Mouse (Mus musculus) R1 (cell line): ENCODE results near the gene Esrrb.

Experiments
- DNase-seq: peaks from one replicate; pipeline ENCODE4 v3.0.0-alpha.2; 2018; ENCODE audit warnings: low read depth, low spot score

Esrrb gene

DNA sequence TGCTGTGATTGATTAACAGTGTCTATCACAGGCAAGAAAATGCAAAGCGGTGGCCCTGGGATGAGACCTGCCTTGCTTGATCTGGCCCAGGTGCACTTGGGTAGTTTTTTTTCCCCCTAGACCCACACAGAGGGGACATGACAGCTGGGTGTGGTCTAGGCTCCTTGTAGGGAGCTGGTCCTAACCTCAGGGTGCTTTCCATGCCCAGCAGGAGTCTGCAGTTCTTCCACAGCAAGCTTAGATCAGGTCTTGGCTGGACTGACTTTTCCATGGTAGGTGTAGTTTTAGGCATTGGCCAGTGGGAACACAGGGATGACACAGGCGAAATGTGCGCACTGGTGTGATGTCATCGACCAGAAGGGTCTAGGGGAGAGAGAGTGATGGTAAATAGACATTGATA, 136.2 kb downstream of the Esrrb start:
- peak; percentile 75 for DNase-seq

DNA sequence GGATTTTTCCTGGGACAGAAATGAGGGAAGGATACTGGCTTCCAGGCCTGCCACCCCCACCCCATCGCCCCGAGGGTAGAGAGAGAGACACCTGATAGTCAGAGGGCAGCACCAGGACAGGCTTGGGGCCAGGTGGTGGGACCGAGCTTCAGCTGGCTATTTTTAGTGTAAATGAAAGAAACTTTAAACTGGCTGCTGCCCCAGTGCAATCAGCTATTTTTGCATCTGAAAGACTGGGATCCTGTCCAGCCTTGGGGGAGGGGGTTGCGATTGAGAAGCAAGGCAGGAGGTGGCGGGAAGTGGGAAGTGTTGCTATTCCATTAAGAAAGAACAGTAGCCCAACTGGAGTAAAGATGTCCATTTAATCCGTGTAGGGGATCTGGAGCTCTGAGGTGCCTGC, 137.8 kb downstream of the Esrrb start:
- peak; percentile 98 for DNase-seq

DNA sequence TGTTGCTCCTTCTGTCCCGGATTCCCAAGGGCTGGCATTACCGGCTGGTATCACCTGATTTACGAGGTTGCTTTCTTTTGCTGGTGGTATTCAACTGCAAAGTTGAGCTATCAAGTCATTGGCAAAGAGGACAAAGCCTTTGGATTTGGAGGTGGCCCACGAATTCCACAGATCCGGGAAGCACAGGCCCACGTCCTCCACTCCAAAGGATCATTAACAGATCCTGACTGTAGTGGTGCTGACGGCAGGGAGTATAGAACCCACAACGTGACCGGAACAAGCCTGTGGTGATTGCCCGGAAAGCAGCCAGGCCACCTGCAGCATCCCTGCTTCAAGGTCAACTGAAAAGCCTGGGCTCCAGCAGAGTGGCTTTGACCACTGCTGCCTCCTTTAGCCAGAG, 140.8 kb downstream of the Esrrb start:
- DNase-seq, result peak; percentile 100

DNA sequence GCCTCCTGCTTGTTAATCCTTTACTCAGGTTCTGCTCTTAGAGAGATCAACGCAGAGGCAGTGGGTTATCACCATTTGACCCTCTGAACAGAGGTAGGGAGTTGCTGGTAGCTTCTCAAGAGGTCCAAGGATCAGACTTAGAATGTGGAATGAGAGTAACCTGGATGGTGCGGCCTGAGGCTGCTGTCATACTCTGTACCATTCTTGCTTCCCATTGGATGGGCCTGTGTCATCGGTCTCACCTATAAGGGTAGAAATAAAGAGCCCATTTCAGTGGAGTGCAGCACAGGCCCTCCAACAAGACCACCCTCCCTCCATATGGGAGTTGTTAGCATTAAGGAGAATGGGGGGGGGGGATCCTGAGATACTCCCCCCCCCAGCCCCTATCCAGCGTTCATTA, 143.0 kb downstream of the Esrrb start:
- DNase-seq, result peak; percentile 78

DNA sequence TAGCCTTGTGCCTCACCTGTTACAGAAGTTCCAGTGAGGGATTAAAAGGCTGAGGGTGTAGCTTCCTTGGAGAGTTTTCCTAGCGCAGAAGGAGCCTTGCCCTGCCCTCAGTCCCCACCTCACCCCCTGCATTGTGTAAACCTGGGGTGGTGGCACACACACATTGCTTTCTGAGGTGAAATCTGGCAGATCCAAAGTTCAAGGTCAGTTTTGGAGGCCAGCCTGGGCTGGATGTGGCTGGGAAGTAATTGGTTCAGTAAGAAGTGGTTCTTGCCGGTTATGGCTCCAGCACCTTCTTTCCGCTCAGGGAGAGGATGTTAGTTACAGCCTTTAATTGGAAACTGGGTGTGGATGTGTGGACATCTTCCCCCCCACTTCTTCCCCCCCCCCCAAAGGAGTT, 143.4 kb downstream of the Esrrb start:
- DNase-seq, result peak; percentile 97

DNA sequence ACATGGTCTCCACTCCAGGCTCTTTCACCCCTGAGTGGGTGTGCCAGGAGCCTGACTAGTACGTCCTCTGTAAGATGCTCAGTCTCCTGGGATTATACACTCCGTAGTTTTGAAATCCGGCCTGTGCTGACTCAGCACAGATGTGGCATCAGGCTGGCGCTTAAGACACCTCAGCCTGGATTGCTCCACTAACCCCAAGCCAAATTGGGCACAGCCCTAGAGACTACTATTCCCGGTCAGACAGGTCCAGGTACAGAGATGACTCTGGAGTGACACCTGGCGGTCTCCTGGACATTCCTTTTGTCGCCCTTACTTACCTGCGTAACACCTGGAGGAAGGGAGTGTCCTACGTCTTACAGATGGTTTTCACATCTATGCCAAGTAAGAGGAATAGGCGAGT, 146.8 kb downstream of the Esrrb start:
- no peak for DNase-seq

DNA sequence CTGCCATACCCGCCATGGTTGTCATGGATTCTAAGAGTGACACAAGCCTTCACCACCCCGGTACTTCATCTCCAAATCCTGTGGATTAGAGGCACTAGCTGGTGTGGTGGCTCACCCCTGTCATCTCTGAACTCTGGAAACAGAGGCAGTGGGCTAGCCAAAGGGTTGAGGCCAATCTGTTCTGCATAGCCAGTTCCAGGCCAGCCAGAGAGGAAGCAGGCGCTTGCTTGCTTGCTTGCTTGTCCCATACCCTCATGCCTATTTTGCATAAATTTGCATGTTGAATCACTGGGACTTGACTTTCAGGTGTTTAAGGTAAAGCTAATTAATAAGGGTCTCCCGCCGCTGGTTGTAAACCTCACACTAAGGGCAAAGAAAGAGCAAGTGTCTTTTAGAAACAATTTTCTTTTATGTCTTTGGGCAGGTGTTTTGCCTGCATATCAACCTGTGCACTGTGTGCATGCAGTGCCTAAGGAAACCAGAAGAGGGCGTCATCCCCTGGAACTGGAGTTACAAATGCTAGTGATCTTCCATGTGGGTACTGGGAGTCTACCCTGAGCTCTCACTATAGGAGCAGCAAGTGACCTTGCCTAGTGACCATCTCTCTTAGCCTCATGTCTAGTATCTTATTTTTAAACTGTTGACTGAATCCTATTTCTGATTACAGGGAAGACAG, 147.5 kb downstream of the Esrrb start:
- DNase-seq, result peak; percentile 78

DNA sequence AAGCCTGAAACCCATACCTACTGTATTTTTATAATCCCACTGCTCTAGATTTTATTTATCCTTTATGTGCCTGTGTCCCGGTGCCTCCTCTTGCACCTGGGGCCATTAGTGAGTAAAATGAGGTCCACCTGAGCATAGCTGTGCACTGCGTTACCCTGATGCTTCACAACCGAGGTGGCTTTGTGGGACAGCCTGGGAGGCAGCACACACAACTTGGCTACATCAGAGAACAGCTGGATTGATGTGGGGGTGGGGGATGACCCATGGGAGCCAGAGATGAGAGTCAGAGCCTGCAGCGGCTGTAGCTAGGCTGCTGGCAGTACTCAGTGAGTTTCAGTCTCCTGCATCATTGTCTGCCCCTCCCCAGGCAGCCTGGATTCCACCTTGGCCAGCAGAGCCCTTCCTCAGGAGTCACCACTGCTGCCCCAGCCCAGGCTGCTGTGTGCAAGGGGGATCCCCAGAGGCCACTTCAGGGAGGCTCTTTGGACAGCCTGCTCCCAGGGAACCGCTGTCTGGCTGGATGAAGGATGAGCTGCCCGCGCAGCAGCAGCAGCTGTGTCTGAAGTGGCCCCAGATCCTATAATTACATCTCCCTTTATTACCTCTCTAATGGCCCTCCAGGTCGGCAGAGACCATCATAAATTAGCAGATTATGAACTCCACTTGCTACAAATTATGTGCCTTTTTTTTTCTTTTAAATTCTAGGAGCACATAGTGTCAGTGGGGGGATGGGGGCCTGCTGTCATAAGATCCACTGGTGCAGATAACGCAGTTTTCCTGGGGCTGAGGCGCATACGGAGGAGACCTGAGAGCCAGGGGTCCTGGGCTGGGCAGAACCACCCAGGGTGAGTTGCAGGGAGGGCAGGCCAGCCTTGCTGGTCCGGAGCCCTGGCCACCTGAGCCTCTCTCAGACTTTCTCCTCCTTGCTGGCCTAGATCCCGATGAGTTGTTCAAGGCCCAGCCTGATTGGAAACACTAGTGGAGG, 148.7 kb downstream of the Esrrb start:
- no peak for DNase-seq

DNA sequence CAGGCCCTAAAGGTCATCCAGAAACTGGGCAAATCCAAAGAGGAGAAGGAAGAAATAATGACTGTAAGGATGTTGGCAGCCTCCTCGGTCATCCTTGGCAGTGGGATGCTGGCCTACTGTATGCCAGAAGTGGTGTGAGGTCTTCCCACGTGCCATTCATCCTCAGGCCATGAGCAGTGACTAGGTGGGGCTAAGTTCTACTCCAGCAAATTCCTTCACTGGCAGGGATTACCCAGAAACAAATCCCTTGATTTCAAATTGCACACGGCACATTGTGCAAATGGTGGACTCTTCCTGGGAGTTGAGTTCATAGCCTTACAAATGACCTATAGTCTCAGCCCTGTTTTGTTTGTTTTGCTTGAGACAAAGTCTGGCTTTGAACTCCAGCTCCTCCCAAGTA, 151.4 kb downstream of the Esrrb start:
- no peak for DNase-seq

DNA sequence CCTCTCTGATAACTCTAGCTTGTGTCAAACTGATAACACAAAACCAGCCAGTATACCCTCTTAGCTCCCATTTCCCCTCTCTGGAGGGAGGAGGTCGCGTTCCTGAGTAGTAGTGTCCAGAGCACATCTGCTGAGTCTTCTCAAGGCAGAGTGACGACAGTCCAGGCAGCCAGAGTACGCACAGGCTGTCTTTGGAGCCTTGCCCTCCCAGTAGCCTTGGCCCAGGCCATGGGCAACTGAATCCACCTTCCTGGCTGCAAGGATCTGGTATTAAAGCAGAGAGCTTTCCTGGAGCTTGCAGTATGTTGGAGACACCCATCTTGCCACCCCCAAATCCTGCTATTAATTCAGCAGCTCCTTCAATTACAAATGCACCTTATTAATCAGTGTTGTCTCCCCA, 152.7 kb downstream of the Esrrb start:
- DNase-seq, result no peak

DNA sequence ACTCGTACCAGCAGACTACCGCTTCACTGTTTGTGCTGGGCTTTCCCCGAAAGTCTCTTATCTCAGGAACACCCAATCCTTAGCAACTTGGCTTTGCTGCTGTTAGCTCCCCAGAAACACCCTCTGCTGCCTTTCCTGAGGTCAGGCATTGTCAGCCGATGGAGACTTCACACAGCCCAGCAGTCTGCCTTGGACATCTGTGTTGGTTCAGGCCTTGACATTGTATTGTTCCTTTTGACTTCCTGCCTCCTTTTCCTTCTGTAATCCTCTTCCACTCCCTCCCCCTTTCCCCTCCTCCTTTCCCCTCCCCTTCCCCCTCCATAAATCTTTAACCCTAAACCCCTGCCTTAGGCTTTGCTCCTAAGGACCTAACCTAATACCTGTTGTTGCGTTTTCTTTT, 155.7 kb downstream of the Esrrb start:
- DNase-seq, result peak; percentile 71

DNA sequence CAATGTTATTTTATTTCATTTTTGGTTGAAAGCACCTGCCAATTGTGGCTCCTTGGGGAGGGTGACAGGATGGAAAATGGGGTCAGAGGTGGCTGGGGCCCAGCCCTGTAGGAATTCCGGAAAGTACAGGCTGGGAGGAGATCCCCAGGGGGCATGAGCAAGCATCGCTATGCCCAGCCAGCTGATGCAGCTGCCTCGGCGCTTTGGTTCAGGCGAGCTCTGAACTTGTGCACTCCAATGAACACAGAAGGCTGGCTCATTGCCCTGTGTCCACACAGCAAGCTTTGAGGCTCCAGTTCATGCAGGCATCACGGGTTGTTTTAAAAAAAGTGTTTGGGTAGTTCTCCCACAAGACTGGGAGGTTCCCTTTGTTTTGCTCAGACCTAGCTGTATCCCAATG, 156.8 kb downstream of the Esrrb start:
- DNase-seq, result no peak

DNA sequence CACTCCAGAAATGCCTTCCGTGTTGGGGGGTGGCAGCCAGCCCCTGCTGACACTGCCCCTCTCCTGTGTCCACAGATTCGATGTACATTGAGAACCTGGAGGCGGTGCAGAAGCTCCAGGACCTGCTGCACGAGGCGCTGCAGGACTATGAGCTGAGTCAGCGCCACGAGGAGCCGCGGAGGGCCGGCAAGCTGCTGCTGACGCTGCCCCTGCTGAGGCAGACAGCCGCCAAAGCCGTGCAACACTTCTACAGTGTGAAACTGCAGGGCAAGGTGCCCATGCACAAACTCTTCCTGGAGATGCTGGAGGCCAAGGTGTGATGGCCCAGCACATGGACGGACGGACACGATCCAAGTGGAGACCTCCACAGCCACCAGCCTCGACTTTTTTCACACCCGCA, 157.8 kb downstream of the Esrrb start:
- no peak for DNase-seq

DNA sequence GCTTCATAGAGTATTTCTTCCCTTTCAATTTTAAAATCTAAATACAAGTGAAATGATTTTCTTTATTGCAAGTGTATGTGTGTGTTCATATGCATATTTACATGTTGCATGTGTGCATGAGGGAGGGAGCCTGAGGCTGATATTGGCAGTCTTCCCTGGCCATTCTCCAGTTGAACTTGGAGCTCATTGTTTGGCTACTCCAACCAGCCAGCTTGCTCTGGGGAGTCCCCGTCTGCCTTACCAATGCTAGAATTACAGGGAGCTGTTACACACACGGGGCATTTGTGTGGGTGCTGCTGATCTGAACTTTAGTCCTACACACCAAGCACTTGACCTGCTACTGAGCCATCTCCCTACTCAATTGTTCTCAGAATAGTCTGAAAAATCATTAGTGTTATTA, 173.4 kb downstream of the Esrrb start:
- DNase-seq, result no peak

DNA sequence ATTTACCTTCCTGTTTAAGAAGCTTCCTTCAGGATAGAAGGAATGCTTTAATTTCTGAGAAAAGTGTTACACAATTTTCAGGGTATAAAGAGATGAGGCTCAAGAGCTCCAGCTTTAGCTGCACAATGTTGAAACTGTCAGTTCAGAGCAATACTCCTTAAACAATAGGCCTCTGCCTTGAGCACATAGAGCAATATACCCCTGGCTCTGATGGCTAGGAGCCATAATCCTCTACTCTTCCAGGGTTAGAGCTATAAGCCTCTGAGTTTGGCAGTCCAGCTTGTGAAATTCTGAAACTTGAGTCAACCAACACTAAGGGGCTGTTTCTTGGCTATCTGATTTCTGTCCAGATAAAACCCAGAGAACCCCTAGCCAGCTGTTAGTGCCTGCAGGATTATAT, 176.9 kb downstream of the Esrrb start:
- no peak for DNase-seq

DNA sequence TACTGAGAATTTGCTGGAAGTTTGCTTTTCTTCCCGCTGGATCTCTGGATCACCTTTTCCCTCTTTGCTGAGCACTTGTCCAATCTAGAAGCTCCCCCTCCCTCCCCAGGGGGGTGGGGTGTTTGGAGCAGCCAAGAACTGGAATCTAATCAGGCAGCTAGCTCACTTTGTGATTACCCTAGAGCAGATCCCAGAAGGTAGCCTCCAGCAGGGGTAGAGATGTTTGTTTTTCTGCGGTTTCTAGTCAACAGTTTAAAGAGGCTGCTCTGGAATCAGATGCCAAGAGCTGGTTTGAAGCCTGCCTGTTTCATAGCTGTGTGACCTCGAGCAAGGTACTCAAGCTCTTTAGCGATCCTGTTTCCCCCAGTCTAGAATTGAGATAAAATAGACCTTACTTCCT, 177.8 kb downstream of the Esrrb start:
- DNase-seq, result no peak

DNA sequence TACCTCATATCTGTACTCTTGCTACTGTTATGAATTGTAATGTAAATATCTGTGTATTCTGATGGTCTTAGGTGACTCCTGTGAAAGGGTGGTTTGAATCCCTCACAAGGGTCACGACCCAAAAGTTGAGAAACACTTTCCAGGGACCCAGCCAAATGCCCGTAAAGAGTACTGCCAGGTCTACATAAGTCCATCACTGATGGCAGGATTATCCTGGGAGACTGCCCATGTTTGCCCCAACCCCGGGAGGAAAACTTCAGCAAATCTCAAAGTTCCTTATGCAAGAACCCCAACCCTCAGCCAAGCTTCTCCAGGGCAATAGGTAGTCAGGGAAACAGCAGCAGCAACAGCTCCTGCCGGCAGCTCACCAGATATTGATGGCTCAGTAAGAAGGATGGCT, 178.6 kb downstream of the Esrrb start:
- DNase-seq, result no peak

DNA sequence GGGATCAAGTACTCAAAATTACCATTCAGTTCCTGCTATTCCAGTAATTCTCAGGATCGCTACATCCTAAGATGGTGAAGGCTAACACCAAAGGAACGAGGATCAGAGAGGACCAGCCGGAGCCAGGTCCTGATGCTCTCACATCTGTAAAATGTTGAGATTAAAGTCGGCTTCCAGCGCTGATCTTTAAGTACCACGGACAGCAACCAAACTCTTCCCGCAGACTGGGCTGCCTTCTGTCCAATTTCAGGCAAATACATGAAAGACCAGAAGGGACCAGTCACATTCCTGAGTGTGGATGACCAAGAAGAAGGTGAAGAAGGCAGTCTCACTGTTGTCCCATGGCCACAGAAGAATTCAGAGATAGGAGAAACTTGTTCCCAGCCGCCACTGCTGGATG, 186.9 kb downstream of the Esrrb start:
- peak; percentile 49 for DNase-seq

DNA sequence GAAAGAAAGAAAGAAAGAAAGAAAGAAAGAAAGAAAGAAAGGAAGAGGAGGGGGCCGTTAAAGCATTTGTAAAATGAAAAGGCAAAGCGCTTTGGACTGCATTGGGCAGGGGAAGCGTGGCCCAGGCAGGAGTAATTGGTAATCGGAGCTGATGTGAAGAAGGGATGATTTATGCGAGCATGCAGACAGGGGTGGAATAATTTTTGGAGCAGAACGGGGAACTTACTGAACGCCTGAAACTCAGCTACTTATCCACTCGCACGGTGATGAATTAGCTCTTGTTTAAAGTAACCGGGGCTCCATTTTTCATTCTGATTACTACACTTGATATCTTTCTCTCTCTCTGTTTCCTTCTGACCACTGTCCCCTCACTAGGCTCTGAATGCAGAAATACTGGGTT, 192.1 kb downstream of the Esrrb start:
- no peak for DNase-seq

DNA sequence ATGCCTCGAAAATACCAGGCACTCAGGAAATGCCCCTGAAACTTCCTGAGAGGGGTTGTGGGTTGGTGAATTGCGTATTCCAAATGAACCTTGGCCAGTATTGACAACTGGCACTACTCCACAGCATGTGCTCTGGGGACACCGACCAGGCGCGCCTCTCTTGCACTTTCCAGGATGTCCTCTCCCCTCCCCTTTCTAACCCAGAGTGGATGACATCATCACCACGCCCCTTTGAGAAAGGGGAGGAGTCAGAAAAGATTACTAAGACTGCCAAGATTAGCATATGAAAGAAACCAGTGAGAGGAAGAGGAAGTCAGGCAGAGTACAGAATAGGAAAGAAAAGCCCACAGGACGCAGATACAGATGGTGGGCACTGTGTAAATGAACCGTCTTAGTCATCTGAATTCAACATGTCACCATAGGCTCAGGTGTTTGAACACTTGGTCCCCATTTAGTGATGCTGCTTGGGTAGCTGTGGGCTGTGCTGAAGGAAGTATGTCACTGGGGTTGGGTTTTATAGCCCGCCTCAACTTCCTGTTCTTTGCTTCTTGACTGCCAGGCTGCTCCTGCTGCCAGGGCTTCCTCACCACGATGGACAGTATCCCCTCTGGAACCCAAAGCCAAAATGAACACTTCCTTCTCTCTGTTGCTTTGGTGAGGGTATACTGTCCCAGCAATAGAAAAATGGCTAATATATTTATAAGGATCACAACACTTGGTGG, 196.0 kb downstream of the Esrrb start:
- peak; percentile 95 for DNase-seq

DNA sequence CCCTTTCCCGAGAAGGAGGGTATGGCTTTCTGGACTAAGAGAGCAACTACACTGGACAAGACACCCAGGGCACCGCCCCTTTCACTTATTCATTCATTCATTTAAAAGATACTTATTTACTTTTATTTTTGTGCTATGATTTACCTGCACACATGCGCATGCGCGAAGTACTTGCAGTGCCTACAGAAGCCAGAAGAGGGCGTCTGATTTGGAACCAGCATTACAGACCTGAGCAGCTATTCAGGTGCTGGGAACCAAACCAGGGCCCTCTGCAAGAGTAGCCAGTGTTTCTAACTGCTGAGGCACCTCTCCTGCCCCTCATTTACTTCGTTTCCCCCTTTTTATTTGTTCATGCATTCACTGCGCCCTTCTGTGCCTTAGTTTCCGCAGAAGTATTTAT, 198.0 kb downstream of the Esrrb start:
- DNase-seq, result peak; percentile 80

DNA sequence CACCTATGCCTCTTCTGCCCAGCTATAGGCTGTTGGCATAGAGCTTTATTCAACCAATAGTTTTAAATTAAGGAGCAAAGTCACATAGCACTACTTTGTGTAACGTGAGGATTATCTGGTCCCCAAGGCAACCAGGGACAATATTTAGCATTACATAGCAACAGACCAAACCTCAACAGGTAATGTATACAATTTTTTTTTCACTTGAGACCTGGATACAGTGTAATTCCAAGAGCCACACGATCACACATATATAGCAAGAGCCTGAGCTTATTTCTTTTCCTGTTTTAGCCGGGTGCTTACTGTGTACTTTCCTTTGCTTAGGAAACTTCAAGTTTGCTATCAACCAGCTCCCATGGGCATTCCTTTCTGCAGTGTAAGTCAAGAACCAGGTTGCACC, 201.8 kb downstream of the Esrrb start:
- DNase-seq, result no peak
